Mouse (Mus musculus) Muller cell, postnatal 12 days (primary cell): ENCODE results near the gene Ttc7b.

Experiments used
- DNase-seq: peaks from one replicate; pipeline ENCODE4 v3.0.0-alpha.2; 2015; ENCODE audit errors: inconsistent ontology term

Ttc7b gene

GRCm38 (mm10) chr12:100520794-100521186 is at the start of gene Ttc7b:
Gene Ttc7b, minus strand, starts transcription at chr12:100520826.
- peak; percentile 60 for DNase-seq

DNA sequence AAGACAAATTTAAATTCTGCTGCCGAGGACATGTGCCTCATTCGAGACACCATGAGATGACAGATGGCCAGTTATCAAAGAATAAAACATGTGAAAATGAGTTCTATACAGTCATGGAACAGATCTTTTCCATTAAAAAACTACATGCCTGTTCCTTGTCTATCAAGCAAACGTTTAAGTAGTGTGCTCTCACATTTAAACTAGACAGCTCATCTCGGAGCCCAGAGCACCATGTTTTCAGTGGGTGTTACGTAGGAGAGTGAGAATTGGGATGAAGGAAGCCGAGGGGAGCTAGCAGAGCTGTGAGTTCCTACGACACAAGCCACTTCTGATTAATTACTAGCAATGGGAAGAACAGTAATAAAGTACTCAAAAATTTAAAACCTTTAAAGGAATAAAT is 48.2 kb upstream of the Ttc7b start:
- no peak for DNase-seq

GRCm38 (mm10) chr12:100568105-100568504 is 47.5 kb upstream of the Ttc7b start:
- no peak for DNase-seq

- DNase-seq = no peak
Observed at GRCm38 (mm10) chr12:100567627-100568026, 47.0 kb upstream of the Ttc7b start.

DNA sequence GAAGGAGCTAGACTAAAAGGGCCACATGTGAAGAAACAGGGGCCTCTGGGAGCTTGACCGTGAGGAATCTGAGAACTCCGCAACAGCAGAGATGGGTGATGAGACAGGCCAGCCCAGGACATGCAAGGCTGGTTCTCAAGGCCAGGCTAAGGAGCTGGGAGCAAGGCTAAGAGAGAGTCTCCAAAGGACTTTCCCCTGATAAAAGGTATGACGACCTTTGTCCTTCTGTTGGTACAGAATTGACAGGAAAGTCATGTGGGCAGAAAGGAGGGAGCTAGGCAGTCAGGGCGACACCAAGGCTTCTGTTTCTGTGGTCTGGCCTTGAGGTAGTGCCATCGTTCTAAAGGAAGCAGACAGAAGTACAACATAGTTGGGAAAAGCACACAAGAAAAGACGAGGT is 33.0 kb upstream of the Ttc7b start:
- no peak for DNase-seq

GRCm38 (mm10) chr12:100551972-100552371 is 31.3 kb upstream of the Ttc7b start:
- DNase-seq = no peak

- no peak for DNase-seq
Observed at GRCm38 (mm10) chr12:100544194-100544567, 23.6 kb upstream of the Ttc7b start.

GRCm38 (mm10) chr12:100543437-100544193 is 23.0 kb upstream of the Ttc7b start:
- DNase-seq = no peak

DNA sequence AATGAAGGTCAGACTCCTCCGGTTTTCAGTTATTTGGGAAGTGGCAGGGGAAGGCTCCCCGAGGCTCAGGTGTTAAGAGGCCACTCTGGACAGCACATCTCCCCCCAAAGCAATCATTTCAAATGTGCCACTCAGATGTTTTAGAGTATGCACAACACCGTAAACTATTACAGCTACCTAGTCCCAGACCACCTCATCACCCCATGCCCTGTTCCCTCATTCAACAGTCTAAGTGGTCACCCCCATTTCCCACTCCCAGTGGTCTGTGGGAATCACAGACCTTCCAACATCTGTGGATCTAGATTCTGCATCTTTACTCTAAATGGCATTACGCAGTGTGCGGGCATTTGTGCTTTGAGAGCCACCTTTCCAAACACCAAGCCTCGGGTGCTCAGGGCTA is 21.9 kb upstream of the Ttc7b start:
- DNase-seq = no peak

GRCm38 (mm10) chr12:100542076-100542475 is 21.4 kb upstream of the Ttc7b start:
- DNase-seq = no peak

DNA sequence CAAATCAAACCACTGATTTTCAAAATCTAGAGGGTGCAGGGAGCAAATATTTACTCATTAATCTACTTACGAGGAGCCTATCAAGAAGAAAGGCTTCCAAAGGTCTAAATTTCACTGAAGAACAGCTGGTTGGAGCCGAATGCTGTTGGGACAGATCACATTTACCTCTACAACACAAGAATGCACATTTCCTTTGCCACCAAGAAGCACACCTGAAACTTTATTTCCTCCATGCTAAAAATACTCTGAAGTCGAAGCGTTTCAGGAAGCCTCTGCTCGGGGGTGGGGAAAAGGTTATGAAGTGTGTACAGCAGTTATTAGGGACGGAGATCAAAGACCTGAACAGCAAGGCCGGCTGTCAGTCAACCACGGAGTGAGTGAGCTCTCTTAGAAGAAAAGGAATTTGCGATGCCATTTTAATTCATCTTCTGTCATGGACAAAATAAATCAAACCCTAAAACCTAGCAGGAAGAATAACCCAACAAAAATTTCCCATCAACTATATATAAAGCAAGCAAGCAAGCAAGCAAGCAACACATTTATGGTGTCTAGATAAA is 18.6 kb upstream of the Ttc7b start:
- no peak for DNase-seq

DNA sequence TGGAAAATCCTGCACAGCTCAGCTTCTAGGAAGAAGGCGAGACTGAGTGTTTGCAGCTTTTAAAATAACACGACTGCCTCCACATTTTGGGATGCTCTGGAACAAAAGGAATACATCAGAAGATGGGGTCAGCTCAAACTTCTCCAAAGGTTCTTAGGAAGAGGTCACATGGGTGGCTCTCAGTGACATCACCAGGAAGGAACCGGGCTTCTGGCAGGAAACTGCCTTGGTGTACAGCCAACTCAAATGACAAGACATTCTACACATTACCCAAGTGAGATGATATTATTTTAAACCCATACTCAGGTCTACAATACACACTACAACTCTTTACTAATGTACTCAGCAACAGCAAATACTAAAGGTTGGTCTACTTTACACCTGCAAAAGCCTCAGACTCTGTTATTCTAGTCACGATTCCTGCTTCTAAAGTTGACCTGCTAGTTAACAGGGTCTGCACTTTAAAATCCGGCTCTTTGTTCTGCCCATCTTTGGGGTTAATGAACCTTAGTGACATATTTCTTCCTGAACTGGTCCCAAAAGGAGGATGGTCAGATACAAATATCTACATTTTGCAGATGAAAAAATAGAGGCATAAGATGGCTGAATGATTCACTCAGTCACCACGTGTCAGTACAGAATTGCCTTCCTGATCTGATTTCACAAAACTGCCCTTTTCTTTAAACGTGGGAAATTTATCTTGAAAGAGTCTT is 18.0 kb upstream of the Ttc7b start:
- DNase-seq = no peak

- DNase-seq = no peak
Observed at GRCm38 (mm10) chr12:100537091-100537490, 16.5 kb upstream of the Ttc7b start.

- no peak for DNase-seq
Observed at GRCm38 (mm10) chr12:100535028-100535427, 14.4 kb upstream of the Ttc7b start.

GRCm38 (mm10) chr12:100534028-100534427 is 13.4 kb upstream of the Ttc7b start:
- DNase-seq = peak; percentile 30

DNA sequence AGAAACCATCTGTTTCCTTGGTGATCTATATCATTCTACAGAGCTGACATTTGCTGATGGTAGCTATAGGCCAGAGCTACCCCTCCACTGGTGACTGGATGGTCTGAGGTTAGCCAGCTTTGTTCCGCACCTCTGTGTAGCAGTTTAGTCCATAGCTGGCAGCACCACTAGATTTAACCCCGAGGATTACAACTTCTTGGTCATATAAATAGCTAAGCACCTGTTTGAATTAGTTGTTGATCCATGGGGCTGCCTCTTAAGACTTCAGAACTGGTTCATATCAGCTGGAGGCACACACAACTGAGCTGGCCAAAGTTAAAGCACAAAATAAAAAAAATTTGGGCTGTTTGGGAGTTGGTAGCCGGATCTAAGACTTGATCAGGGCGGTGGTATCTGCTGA is 12.6 kb upstream of the Ttc7b start:
- DNase-seq = no peak

DNA sequence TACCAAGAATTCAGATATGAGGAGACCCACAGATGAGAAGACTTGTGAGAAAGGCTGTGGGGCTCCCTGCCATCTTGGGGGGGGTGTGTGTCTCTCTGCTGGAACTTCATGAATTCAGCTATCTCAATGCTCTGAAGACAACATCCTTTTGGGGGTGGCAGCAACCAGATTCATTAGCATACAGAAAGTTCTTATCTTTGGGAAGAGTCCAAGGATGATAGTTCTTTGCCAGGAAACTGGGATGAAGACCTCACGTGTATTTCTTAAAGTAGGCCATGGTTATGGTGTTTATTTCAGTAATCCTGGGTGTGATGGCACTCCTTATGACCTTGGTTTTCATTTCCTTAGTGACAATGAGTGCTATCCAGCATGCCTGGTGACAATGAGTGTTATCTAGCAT is 11.1 kb upstream of the Ttc7b start:
- no peak for DNase-seq

DNA sequence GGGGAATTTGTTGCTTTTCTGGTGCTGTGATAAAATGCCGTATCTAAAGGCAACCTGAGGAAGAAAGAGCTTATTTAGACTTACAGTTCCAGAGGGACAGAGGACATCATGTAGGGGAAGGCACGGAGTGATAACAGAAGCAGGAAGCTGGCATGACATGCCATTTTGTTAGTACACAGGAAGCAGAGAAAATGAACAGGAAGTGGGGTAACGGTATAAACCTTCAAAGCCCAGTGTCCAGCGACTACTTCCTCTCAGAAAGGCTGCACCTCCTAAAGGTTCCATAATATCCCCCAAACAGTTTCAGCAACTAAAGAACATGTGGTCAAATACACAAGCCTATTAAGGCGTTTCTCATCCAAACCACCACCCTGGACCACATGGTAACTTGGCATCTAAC is 10.2 kb upstream of the Ttc7b start:
- no peak for DNase-seq

GRCm38 (mm10) chr12:100529651-100530050 is 9.0 kb upstream of the Ttc7b start:
- no peak for DNase-seq

- peak; percentile 55 for DNase-seq
Observed at GRCm38 (mm10) chr12:100529172-100529571, 8.5 kb upstream of the Ttc7b start.

DNA sequence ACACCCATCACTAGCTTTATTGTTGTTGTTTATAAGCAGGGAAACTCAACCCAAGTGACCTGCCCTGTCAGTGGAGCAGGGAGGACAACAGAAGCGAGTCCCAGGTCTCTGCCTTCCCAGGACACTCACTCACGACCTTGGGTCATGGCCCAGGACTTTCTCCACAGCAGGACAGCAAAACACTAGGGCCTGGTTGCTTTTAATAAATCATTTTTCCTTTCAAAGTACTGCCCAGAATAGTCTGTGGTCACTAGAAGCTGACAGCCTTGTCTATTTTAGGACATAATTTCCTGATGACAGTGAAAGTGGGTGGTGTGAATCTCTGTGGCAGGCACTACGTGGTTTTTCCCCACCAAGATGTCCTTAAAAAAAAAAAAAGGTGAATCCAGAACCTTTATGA is 7.6 kb upstream of the Ttc7b start:
- DNase-seq = no peak

DNA sequence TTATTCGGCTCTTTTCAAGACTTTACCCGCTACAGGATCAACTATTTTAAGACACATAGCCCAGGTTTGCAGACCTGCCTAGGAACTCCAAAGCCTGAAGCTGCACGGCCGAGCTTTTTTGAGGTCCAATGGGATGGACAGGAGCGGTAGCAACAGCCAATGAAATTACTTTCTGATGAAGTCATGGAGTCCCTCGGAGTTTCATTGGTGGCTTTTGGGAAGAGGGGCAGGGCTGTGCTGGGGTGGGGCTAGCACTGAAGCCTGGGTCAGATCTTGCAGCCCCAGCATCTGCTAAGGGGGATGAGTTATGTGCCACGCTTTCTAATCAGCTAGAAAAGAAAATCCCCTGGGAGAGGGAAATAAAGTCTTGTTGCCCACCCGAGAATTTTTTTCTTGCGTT is 7.1 kb upstream of the Ttc7b start:
- peak; percentile 84 for DNase-seq

GRCm38 (mm10) chr12:100527241-100527640 is 6.6 kb upstream of the Ttc7b start:
- DNase-seq = no peak
